Mouse (Mus musculus) heart, postnatal 36 days (tissue): ENCODE data around the gene Eepd1. TPM values are rescaled to one million over a fixed set of nuclear protein-coding genes. Genes with fewer than 3 reads are reported as not detected.

Source experiments
- DNase-seq, 2 experiments: peaks; one replicate each; pipeline ENCODE4 v3.0.0; 2021 to 2022
- intact Hi-C: fragments of 180-260 bp; cut with DNase I; formaldehyde crosslinking; loops from one replicate; pipeline ENCODE4 v1.15.1; 2025
- total RNA-seq, 2 experiments: library from RNA; stranded (reverse); gene quantifications; 2 replicates each; pipeline ENCODE4 v1.2.3; 2021

Gene Eepd1
- total RNA-seq, 2 experiments from 2014 or later, result 16.2 to 21.0 TPM

DNA sequence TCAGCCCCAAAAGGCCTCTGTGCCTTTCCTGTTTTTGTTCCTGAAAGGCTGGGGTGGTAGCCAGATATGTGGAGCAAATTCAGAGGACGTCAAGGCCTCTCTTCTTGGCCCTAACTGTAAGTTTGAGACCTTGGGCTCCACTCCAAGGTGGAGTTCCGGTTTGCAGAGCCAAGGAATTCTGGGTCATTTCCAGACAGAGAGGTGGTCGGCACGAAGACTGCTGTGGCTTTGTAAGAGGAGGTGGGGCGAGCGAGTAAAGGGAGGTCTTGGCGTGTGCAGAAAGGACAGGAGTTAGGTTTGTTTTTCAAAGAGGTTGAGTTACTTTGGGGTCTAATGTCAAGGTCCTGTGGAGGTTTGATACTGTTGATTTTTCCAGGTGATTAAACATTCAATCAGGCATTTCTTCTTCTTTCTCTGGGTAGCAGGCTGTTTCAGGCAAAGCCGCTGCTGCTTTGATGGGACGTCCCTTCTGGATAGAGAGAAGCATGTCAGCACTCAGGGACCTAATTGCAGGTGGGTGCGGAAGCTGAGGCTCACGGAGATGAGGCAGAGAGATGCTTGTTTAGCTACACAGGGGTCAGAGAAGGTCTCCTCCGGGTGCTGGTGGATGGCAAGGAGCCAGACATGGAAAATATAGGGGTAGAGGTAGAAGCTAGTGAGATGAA is 6.2 kb downstream of the Eepd1 start:
- DNase-seq, result peak in 1 of 2 experiments; percentile 68
- intact Hi-C loops, result loop anchor here (1.0 to 10.0 kb wide), 3 partner anchors 70 to 233 kb away; partner anchors contain the start of gene Sept7

GRCm38 (mm10) chr9:25488581-25488980 is 7.2 kb downstream of the Eepd1 start:
- DNase-seq, result no peak
- intact Hi-C loops, result loop anchor here (5.0 to 10.0 kb wide), 2 partner anchors 69 to 234 kb away; partner anchors contain the start of gene Sept7

DNA sequence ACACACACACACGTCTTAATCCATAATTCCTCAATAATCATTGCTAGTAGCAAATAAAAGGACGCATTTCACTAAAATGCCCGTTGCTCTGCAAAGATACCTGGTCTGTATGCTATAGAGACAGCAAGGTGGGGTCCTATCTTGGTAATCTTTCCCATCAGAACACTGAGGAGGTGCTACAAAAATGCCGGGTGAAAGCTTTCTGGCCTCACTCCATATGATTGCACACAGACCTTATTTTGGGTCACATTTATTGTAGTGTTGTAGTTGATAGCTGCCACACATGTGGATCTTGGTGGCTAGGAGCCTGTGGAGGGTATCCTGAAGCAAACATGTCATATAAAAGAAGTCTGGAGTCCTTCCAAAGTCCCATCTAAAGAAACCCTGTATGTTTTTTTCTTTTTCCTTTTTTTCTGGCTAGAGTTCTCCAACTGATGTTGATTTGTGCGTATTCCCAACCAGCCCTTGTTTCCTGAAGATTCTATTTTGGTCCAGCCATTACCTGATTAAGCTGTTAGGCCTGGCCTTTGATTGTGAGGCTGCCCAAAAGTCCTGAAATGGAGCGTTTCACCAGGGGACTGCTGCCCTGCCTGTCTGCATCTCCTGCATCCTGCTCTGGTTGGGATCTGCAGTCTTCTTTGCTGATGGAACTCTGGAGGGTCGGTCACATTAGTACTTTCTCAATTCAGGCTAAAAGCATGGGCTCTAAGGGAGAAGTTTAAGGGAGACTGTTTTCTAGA is 8.0 kb downstream of the Eepd1 start:
- intact Hi-C loops, result loop anchor here (5.0 to 10.0 kb wide), 2 partner anchors 68 to 235 kb away; partner anchors contain the start of gene Sept7
- no peak for DNase-seq

DNA sequence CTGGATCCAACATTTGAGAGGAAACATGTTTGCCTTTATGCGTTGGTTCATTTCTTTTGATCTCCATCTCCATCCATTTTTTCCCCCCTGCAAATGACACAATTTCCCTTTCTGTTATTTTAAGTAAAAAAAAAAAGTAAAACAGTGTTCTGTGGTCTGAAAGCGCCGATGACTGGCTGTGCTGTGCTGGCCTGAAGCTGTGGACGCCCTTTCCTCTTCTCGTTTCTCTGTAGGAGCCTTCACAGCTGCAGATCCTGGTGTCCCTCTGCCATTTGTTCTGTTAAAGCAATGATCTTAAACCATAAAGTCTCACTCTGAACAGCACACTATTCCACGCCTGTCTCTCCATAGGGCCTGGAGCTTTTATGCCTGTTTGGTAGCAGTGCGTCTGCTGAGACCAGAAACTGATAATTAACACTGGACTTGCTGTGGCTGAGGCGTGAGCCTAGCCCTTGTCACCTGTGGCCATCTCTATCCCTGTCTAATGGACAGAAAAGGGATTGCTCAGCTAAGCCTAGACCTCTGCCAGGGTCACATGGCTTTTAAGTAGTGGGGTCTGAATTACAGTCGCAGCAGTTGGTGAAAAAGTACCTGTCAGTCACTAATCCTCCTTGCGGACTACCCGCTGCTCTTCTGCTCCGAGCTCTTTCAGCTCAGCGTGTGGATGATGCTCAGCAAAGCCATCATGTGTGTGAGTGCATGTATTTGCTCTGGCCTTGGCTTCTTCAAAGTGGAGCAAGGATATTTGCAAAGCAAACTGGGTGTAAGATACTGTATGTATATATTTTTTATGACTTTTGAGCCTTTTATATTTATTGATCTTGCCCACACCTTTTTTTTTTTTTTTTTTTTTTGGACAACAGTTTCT is 9.2 kb downstream of the Eepd1 start:
- no peak for DNase-seq
- intact Hi-C loops, result no loop called here

DNA sequence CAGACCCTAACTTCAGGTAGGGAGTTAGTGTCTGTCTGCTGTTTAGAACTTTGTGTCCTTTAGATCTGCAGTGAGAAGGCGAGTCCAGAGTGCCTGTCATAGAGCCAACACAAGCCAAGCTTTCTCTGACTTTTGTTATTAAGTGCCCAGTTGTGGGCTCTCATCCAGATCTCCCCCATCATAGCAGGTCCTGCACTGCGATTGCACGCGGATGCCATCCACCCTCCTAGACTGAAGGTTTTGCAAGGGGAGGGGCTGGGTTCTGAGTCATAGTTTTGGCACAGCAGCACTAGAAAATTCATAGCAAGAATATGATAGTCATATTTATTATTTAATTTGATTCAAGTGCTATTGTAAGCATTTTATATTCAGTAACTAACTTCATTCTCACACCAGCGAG is 12.6 kb downstream of the Eepd1 start:
- intact Hi-C loops, result no loop called here
- no peak for DNase-seq

GRCm38 (mm10) chr9:25495601-25496000 is 14.3 kb downstream of the Eepd1 start:
- DNase-seq, result no peak
- intact Hi-C loops, result no loop called here

GRCm38 (mm10) chr9:25496196-25496595 is 14.8 kb downstream of the Eepd1 start:
- intact Hi-C loops, result no loop called here
- DNase-seq, result no peak

GRCm38 (mm10) chr9:25496703-25497102 is 15.4 kb downstream of the Eepd1 start:
- intact Hi-C loops, result no loop called here
- DNase-seq, result no peak

- DNase-seq, result no peak
- intact Hi-C loops, result no loop called here
Observed at GRCm38 (mm10) chr9:25498770-25499169, 17.4 kb downstream of the Eepd1 start.

DNA sequence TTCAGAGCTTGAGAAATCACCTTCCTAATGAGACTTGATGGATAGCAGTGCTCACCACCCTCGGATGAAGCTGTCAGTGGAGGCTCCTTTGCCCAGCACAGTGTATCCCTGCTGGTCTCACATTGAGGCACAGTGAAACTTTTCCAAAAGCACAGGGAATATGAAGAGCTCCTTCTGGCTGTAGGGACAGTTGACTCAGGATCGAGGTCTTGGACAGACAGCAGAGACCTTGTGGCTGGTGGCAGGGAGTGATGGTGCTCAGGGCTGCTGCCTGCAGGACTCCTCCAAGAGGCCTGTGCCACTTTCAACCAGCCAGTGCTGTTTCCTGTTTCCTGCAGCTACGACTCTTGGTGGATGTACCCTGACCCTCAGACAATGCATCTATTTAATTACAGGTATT is 18.0 kb downstream of the Eepd1 start:
- no peak for DNase-seq
- intact Hi-C loops, result no loop called here

DNA sequence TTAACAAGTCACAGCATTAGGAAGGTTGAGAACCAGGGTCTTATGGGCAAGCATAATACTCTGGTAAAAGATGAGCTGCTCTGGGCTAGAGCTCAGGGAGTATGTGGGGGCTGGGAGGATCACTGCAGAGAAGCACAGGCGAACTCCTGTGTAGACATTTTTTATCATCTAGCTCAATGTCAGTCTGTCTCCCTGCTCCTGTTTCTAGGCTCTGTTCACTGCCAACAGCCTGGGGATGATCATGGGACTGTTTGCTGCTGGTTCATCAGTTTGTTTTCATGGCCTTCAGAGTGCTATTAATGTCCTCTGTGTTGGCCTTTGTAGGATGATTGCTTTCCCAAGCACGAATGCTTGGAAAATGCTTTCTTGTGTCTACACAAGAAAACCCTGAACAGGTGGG is 18.7 kb downstream of the Eepd1 start:
- DNase-seq, result no peak

DNA sequence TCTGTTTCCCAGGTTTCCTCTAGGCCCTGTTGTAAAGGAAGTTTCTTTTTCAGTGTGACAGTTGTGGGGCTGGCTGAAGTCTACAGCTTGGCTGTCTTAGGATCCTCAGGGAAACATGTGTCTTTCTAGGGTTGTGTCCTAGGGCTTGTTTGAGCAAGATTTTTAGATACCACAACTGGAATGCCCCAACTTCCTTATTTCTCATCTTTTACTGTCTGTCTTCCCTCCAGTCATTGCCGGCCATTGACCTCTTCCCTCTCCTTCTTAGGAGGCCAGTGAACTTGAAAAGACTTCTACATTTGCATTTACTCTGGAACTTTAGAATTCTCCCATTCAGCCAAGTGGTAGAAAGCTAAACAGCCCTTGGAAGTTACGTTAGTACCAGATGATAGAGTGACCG is 27.5 kb downstream of the Eepd1 start:
- DNase-seq, result no peak
- intact Hi-C loops, result no loop called here

More for the DNA sequence above, 18.7 kb downstream of the Eepd1 start:
- intact Hi-C loops, result no loop called here

DNA sequence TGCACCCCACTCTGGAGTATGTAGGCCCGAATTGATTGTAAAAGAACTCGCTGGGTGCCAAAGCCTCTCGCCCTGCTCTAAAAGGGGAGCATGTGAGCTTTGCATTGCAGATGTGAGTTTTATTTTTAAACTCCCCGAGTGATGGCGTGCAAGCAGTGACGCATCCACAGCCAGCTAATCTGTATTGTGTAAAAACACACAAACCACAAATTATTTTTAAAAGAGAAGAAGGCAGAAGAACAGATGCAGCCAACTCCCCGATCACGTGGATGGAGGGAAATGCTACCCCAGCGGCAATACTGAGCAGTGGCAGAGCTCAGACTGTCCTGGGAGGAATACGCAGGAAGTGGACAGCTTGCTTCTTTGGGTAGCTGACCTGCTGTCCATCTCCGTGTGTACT is 29.2 kb downstream of the Eepd1 start:
- intact Hi-C loops, result no loop called here
- DNase-seq, result no peak

DNA sequence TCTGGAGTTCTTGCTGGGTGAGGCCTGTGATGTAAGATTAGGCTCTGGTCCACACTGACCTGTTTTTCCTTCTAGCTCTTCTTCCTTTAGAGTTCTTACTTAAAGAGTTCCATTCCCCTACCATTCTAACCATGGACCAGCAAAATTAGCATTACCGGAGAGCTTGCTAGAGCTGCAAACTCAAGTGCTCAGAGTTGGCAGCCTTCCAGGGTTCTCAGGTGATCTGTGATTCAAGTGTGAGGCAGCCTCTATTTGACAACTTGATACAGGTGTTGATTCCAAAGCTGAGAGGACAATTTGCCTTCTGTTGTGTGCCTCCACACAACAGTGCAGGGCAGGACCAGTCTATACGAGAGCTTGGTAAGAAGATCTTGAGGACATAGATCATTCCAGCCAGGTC is 31.7 kb downstream of the Eepd1 start:
- intact Hi-C loops, result no loop called here
- no peak for DNase-seq

DNA sequence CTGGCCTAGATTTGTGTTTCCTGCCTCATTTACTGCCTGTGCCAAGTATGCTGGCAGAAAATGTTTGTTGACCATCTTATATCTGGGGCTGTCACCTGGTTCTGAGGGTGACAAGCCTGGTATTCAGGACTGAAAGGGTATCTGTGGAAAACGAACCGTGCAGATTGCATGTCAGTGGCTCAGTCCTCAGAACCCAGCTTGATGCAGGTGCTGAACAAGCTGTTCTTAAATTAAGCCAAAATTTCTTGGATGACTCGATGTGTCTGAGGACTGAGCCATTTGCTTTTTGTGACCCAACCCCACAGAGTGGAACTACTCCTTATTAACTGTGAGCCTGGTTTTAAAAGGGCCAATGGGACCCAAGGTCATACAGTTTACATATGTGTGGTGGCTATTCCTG is 32.2 kb downstream of the Eepd1 start:
- intact Hi-C loops, result no loop called here
- DNase-seq, result no peak

DNA sequence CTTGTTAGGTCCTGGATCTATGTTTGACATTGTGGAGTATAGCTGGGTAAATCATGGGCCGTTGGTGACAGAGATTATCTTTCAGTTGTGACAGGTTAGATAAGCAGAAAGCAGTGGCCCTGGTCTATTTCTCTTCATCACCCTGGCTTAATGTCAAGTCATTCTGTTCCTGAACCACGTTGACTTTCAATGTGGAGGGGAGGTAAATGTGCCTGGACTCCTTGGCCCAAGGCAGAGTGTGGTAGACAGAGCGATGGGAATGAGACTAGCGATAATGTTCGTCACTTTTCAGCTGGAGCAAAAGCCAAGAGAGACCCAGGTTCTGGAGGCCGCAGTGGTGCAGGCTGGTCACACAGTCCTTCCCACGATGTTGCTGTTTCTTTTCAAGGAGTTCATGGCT is 35.3 kb downstream of the Eepd1 start:
- intact Hi-C loops, result loop anchor here (5.0 kb wide), 1 partner anchor 34 kb away; the partner anchor contains the start of gene Eepd1
- DNase-seq, result no peak

DNA sequence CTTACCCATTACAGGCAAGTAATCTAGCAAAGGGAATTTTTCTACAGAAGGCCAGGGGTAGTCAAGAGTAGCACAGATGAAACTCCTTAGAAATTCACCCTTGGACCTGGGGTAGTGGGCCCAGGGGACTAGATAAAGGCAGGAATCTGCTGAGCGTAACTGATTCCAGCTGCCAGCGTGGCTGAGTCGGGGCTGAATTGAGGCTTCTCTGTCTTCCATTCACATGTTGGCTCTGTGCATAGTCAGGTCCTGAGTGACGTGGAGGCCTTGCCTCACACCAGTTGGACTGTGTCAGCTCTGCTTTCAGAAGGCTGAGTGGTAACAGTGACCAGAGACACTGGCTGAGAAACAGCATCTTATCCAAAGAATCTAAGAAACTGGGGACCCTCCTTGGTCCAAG is 36.6 kb downstream of the Eepd1 start:
- no peak for DNase-seq
- intact Hi-C loops, result loop anchor here (5.0 kb wide), 1 partner anchor 36 kb away; the partner anchor contains the start of gene Eepd1

DNA sequence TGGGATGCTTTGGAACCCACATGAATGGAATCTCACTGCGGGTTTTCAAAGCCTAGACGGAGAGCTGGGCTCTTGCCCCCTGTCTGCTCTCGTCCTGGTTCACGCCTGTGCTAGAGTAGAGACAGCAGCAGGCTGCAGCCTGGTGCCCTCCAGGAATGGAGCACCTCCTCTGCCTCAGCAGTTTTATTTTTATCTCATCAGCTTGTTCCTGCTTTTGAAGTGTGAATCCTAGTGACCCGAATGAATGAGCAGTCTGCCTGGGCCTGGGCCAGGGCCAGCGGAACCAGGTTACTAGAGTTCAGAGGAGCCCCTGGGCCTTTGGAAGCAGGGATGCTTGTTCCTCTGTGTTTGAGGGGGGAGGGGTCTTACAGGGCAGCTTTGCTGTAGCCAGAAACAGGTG is 37.8 kb downstream of the Eepd1 start:
- intact Hi-C loops, result loop anchor here (5.0 kb wide), 1 partner anchor 37 kb away; the partner anchor contains the start of gene Eepd1
- DNase-seq, result peak in 1 of 2 experiments; percentile 37

- no peak for DNase-seq
- intact Hi-C loops, result no loop called here
Observed at GRCm38 (mm10) chr9:25520826-25521225, 39.5 kb downstream of the Eepd1 start.

DNA sequence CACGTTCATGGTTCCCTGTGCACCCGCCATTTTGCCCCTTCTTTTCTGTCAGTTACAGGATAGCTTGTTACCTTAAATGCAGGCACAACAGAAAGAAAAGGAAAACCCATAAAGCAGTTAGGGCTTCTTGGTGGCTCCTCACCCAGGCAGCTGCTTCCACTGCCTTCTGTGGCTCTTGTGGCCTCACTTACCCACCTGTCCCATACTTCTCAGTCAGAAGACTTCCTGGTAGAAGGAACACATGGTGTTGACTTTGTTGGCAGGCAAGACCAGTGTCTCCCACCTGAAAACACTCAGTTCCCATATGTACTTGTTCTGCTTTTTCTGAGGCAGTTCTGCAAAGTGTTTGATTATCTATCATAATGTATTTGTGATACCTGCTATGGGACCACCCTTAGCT is 40.5 kb downstream of the Eepd1 start:
- DNase-seq, result no peak
- intact Hi-C loops, result no loop called here

DNA sequence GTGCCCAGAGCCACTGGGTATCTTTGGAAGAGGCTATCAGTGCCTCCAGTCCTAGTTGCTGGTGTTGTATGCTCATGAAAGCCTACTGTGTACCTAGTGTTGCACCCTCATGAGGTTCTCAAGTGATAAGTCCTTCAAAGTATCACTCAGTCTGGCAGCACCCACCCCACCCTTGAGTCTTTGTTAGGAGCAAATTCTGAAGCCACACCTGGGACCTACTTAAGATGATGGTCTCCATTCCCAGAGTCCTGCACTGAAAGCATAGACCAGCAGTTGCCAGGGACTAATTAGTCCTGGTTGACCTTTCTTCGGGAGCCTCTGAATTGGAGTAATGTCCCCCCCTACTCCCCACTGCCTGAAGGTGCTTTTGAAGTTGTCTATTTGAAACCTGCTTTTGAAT is 45.2 kb downstream of the Eepd1 start:
- no peak for DNase-seq
- intact Hi-C loops, result no loop called here
